Mouse (Mus musculus) G1E (cell line): ENCODE measurements at regions not wholly inside any gene's neighbourhood (a gene's known extent, or its start where the extent isn't known, plus 50 kb on each side); places are given as distances from the start of the nearest gene placed in this dataset.
A peak's percentile ranks its signal among the peaks of the same experiment; 100 is the strongest.

ENCODE experiments used
- ATAC-seq: 2 replicates; pipeline ENCODE4 v1.8.0; 2016; ENCODE audit warnings: mild to moderate bottlenecking; ENCODE audit not compliant: insufficient number of reproducible peaks, poor library complexity, low FRiP score, severe bottlenecking; ENCODE audit errors: extremely low read depth
- DNase-seq: peaks from one replicate; pipeline ENCODE4 v3.0.0; 2012; ENCODE audit warnings: low spot score
- H3K27me3 ChIP-seq: 2 replicates; pipeline ENCODE4 v1.6.1; 2012; ENCODE audit warnings: mild to moderate bottlenecking, low read length, inconsistent platforms; ENCODE audit not compliant: insufficient read depth
- H3K36me3 ChIP-seq: replicated peaks from 2 replicates; pipeline ENCODE3; 2012; ENCODE audit warnings: mild to moderate bottlenecking, inconsistent platforms
- H3K4me1 ChIP-seq: 2 replicates; pipeline ENCODE4 v1.6.1; 2012; ENCODE audit warnings: low read depth, low read length, inconsistent platforms, mixed read lengths; ENCODE audit not compliant: insufficient read depth
- H3K4me3 ChIP-seq: 2 replicates; pipeline ENCODE4 v1.5.1; 2012; ENCODE audit warnings: low read depth, mild to moderate bottlenecking, inconsistent platforms, low read length, moderate library complexity, mixed read lengths
- H3K9me3 ChIP-seq: replicated peaks from 2 replicates; pipeline ENCODE4 v1.6.1; 2012; ENCODE audit warnings: inconsistent platforms
- CTCF ChIP-seq: IDR thresholded peaks from 2 replicates; pipeline ENCODE4 v1.5.1; 2012; ENCODE audit warnings: low read depth, low read length, inconsistent platforms, mixed read lengths
- GATA1 ChIP-seq: IDR thresholded peaks from 2 replicates; pipeline ENCODE4 v1.6.1; 2012; ENCODE audit warnings: borderline replicate concordance, low read length, inconsistent platforms, mixed read lengths
- GATA2 ChIP-seq: IDR thresholded peaks from 2 replicates; pipeline ENCODE4 v1.6.1; 2012; ENCODE audit warnings: low read depth, low read length, inconsistent platforms, borderline replicate concordance
- POLR2AphosphoS5 ChIP-seq: IDR thresholded peaks from 2 replicates; pipeline ENCODE4 v1.6.1; 2012; ENCODE audit warnings: low read depth, low read length, inconsistent platforms; ENCODE audit not compliant: insufficient replicate concordance
- TAL1 ChIP-seq: conservative IDR thresholded peaks from 2 replicates; pipeline ENCODE4 v1.6.1; 2012; ENCODE audit warnings: low read depth, low read length, inconsistent platforms, mixed read lengths

GRCm38 (mm10) chr4:35417866-35418265 is 191.9 kb upstream of the C9orf72 start:
- Histone ChIP-seq H3K9me3 (no peaks in the 10 kb centered on the region), H3K27me3 (no peaks in the 10 kb centered on the region), H3K4me3 (no peak overlapping the region), H3K4me1 (no peaks in the 10 kb centered on the region), H3K36me3 (no peaks in the 10 kb centered on the region)
- TF ChIP-seq CTCF = peak; percentile 32; the same call in 1 of the 2 replicates
- TF ChIP-seq POLR2AphosphoS5 = no peak
- TF ChIP-seq GATA1 = no peak
- no peak for DNase-seq
- ATAC-seq = no peak; the same call in 1 of the 2 replicates

GRCm38 (mm10) chr4:35413488-35413887 is 187.5 kb upstream of the C9orf72 start:
- TF ChIP-seq TAL1 (no peak), CTCF (no peak), GATA1 (no peak), GATA2 (no peak), POLR2AphosphoS5 (no peak)
- no peak for ATAC-seq
- DNase-seq = no peak
- no peak overlapping the region for H3K4me3 ChIP-seq
- H3K4me1 ChIP-seq = no peaks in the 10 kb centered on the region
- no peaks in the 10 kb centered on the region for H3K36me3 ChIP-seq
- no peaks in the 10 kb centered on the region for H3K27me3 ChIP-seq
- H3K9me3 ChIP-seq = no peaks in the 10 kb centered on the region

- Histone ChIP-seq H3K4me1 (no peaks in the 10 kb centered on the region), H3K9me3 (no peaks in the 10 kb centered on the region), H3K4me3 (no peak overlapping the region), H3K36me3 (no peaks in the 10 kb centered on the region), H3K27me3 (no peaks in the 10 kb centered on the region)
- TF ChIP-seq POLR2AphosphoS5 (no peak), TAL1 (no peak)
- DNase-seq (no peak), ATAC-seq (no peak)
Measured at GRCm38 (mm10) chr4:35405301-35406006, 179.5 kb upstream of the C9orf72 start.

GRCm38 (mm10) chr4:35404068-35404467 is 178.1 kb upstream of the C9orf72 start:
- no peak for ATAC-seq
- Histone ChIP-seq H3K4me3 (no peak overlapping the region), H3K27me3 (no peaks in the 10 kb centered on the region), H3K36me3 (no peaks in the 10 kb centered on the region), H3K9me3 (no peaks in the 10 kb centered on the region), H3K4me1 (no peaks in the 10 kb centered on the region)
- TF ChIP-seq TAL1 (no peak), POLR2AphosphoS5 (no peak), CTCF (no peak), GATA2 (no peak), GATA1 (no peak)
- no peak for DNase-seq

DNA sequence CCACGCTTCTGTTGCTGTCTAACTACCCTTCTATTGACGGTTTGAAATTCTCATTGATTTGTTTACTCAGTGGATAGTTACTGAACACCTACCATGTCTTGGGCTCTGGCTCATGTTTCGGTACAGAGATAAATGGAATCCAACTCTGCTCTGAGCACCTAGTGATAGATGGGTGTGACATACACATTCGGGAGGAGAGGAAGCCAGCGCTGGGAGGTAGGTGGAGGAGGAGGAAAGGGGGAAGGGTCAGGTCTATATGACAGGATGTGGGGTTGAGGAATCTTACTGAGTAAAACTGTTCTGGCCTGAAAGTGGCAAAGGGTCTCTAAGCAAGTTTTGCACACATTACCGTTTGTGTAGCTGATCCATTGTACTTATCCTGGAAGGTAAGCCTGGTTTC is 177.6 kb upstream of the C9orf72 start:
- Histone ChIP-seq H3K4me1 (no peaks in the 10 kb centered on the region), H3K36me3 (no peaks in the 10 kb centered on the region), H3K4me3 (no peak overlapping the region), H3K9me3 (no peaks in the 10 kb centered on the region), H3K27me3 (no peaks in the 10 kb centered on the region)
- no peak for TF ChIP-seq TAL1
- DNase-seq (no peak), ATAC-seq (no peak)

DNA sequence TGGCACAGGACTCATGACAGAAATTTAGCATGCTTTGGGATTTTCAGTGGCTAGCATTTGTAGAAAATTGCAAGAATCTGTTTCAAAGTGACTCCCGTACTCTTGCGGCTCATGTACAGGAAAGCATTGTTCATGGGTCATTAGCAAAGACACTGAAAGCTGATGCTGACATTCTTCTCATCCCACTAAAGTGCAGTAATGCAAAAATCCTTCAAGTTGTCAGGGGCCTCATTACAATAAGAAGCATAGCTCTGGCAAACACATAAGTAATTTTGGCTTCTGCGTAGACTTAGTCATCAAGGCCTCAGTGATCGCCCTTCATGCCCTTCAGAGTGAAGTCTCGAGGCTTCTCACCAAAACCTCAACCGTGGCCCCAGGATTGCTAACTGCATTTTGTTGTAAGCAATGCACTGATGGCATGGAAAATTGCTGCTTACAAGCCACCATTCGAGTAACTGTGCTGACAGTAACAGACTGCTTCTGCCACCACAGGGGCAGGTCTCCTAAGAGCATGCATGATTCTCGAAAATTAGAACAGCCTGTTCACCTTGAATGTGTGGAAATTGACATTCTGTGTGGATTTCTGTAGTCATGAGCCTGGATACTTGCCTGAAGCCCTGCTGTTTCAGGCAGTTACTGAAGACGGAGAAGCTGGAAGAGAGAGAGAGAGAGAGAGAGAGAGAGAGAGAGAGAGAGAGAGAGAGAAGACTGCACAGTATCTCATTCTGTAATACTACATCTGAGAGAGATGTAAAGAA is 176.6 kb upstream of the C9orf72 start:
- H3K4me3 ChIP-seq = no peak overlapping the region
- no peak for ATAC-seq

More for the DNA sequence above, 176.6 kb upstream of the C9orf72 start:
- DNase-seq = no peak
- Histone ChIP-seq H3K4me1 (no peaks in the 10 kb centered on the region), H3K36me3 (no peaks in the 10 kb centered on the region), H3K9me3 (no peaks in the 10 kb centered on the region), H3K27me3 (no peaks in the 10 kb centered on the region)
- no peak for TF ChIP-seq POLR2AphosphoS5
- no peak for TF ChIP-seq TAL1
- no peak for TF ChIP-seq GATA1
- no peak for TF ChIP-seq GATA2
- TF ChIP-seq CTCF = no peak
